Mouse (Mus musculus) left cerebral cortex, postnatal 14 days (tissue): ENCODE results near the gene Abcg8. TPM values are rescaled to one million over a fixed set of nuclear protein-coding genes. Genes with fewer than 3 reads are reported as not detected.

Source experiments
- DNase-seq, 2 experiments: peaks; one replicate each; pipeline ENCODE4 v3.0.0; 2021 to 2022; ENCODE audit warnings: low spot score in 2 of 2, mixed read lengths in 1 of 2
- intact Hi-C: fragments of 180-260 bp; cut with DNase I; formaldehyde crosslinking; loops from one replicate; pipeline ENCODE4 v1.15.1; 2025
- total RNA-seq, 2 experiments: library from RNA; stranded (reverse); gene quantifications; 2 replicates each; pipeline ENCODE4 v1.2.3; 2021

The Abcg8 gene
- total RNA-seq, 2 experiments from 2014 or later = 0.15 TPM; not detected in 1

DNA sequence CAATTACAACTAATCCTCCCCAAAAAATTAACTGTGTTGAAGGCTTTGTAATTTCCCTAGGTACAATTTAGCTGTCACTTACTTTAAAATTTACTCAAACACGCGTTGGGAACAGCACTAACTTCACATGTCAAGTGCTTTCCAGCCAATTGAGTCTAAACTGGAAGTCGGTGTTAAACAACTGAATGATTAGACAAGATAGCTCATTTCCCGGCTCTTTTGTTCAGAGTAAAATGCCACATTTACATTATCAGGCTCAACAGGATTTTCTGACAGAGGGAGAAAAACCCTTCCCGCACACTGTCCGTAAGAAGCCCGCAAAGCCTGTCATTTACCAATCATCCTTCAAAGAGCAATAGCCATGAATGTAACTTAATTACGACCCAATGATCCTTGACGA, 68.9 kb downstream of the Abcg8 start:
- no peak for DNase-seq
- intact Hi-C loops = no loop called here

DNA sequence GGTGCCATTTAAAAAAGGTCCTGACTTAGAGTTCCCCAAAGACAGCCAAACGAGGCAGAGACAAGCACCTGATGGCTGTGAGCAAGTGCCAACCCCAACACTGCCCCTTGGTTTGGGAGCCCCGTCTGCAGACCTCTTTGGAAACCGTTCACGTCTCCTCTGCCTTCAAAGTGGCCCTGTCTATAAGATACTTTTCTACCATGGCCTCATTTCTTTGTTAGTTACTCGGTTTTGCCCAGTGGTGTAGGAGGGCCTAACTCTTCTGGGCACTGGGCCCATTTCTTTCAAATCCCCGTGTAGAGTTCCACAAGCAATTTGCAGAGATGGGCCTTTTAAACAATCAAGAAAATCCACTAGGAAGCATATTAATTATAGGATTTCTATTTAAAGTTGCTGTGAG, 71.1 kb downstream of the Abcg8 start:
- peak; percentile 36 to 47 for DNase-seq
- intact Hi-C loops = no loop called here

DNA sequence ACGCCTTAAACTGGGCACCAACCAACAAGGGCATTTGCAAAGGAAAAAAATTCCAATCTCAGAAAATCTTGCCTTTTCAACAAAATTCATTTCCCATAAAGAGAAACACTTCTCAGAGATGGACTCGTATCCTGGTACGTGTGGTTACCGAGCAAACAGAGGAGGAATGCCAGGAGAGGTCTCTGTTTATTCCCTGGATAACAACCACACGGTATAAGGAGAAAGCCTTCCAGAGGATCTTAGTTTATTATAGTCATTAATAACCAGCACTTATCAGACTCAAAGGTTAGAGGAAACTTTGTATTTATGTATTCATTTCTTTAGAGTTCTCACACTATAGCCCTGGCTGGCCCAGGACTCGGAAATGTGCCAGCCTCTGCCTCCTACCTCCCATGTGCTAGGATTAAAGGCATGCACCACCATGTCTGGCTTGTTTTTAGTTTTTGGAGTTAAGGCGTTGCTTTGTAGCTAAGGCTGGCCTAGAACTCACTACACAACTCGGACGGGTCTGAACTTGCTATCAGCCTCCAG, 72.1 kb downstream of the Abcg8 start:
- DNase-seq = no peak
- intact Hi-C loops = no loop called here

DNA sequence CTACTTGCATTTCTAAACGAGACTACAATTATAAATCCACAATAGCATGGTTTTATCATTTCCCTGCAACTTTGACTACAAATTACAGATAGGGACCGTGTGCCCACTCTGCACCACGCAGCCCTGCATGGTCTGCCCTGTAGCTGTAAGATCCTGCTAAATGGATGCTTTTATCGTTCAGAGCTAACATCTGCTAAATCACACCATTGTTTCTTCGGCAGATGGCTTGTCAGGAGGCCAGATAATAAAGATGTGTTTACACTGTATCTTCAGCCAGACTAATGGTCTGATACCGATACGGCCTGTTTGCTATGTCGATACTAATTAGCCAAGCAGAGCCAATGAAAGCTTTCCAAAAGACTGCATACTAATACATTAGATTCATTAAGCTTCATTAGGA, 73.2 kb downstream of the Abcg8 start:
- intact Hi-C loops = no loop called here
- peak in 1 of 2 experiments; percentile 25 for DNase-seq

Other genes starting within 250 kb of the Abcg8 start
- 10 to 100 TPM; 11.4 to 14.1 TPM for gene Thada, start 210.1 kb upstream of the Abcg8 start, total RNA-seq
- 1 to 10 TPM; 4.6 to 5.1 TPM for gene Plekhh2, start 164.4 kb upstream of the Abcg8 start, total RNA-seq
- gene Dync2li1, start 49.8 kb upstream of the Abcg8 start, total RNA-seq = 10 to 100 TPM; 22.1 to 24.3 TPM
- not detected for gene Abcg5, start 6.7 kb downstream of the Abcg8 start, total RNA-seq
- gene Lrpprc, start 114.5 kb downstream of the Abcg8 start, total RNA-seq = 10 to 100 TPM; 63.5 to 66.2 TPM